Mouse (Mus musculus) C2C12 (cell line): ENCODE data around the gene Mageb3.

Source experiments
- CTCF ChIP-seq: IDR thresholded peaks from one replicate; pipeline ENCODE4 v1.5.1; 2011; ENCODE audit not compliant: control insufficient read depth, insufficient read depth, insufficient read length
- MYOG ChIP-seq: IDR thresholded peaks from one replicate; pipeline ENCODE4 v1.6.1; 2011; ENCODE audit not compliant: control insufficient read depth, insufficient read length; ENCODE audit errors: extremely low read depth
- USF1 ChIP-seq: IDR thresholded peaks from one replicate; pipeline ENCODE4 v1.6.1; 2011; ENCODE audit warnings: low read depth, mild to moderate bottlenecking, control low read depth, moderate library complexity

DNA sequence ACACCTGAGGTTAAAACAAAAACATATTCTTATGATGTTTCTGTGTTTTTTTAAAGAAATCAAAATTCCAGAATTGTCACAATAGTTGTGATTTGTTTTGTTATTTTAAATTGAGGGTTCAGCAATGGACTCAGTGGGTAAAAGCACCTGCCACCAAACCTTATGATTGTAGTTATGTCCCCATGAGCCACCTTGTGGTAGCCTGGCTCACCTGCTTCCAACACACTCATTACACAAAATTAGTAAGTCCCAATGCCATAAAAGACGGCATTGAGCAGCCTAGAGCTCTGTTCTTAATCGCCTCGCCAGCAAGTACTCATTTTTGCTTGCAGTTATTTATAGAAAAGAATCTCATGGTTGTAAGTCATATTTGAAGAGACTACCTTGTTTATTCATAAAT lies 45.9 kb downstream of the Mageb3 start:
- TF ChIP-seq CTCF (no peak), USF1 (no peak), MYOG (no peak)
